Mouse (Mus musculus) ovary, postnatal 36 days (tissue): ENCODE data around the gene Rhoq.

Source experiments
- DNase-seq: peaks from one replicate; pipeline ENCODE4 v3.0.0; 2022; ENCODE audit warnings: low spot score, mixed read lengths

The Rhoq gene

GRCm38 (mm10) chr17:86963586-86963902, 662 bp downstream of the Rhoq start:
- DNase-seq, result no peak

- DNase-seq, result no peak
Measured at GRCm38 (mm10) chr17:86964041-86964440, 1.2 kb downstream of the Rhoq start.

- DNase-seq, result peak; percentile 60
Measured at GRCm38 (mm10) chr17:86964502-86964901, 1.6 kb downstream of the Rhoq start.

- DNase-seq, result no peak
Measured at GRCm38 (mm10) chr17:86965121-86965520, 2.2 kb downstream of the Rhoq start.

GRCm38 (mm10) chr17:86966040-86966439, 3.2 kb downstream of the Rhoq start:
- no peak for DNase-seq

- no peak for DNase-seq
Measured at GRCm38 (mm10) chr17:86967048-86967447, 4.2 kb downstream of the Rhoq start.

GRCm38 (mm10) chr17:86967536-86968525, 4.9 kb downstream of the Rhoq start:
- no peak for DNase-seq

- no peak for DNase-seq
Measured at GRCm38 (mm10) chr17:86968581-86968980, 5.7 kb downstream of the Rhoq start.

GRCm38 (mm10) chr17:86969582-86969981, 6.7 kb downstream of the Rhoq start:
- DNase-seq, result no peak

GRCm38 (mm10) chr17:86970026-86970750, 7.3 kb downstream of the Rhoq start:
- DNase-seq, result no peak

- DNase-seq, result no peak
Measured at GRCm38 (mm10) chr17:86971036-86971435, 8.2 kb downstream of the Rhoq start.

- no peak for DNase-seq
Measured at GRCm38 (mm10) chr17:86971860-86972259, 9.0 kb downstream of the Rhoq start.

GRCm38 (mm10) chr17:86973097-86973496, 10.2 kb downstream of the Rhoq start:
- no peak for DNase-seq

GRCm38 (mm10) chr17:86976387-86976786, 13.5 kb downstream of the Rhoq start:
- no peak for DNase-seq

- DNase-seq, result no peak
Measured at GRCm38 (mm10) chr17:86978496-86978895, 15.6 kb downstream of the Rhoq start.

GRCm38 (mm10) chr17:86981205-86981604, 18.3 kb downstream of the Rhoq start:
- no peak for DNase-seq

GRCm38 (mm10) chr17:86981701-86982100, 18.8 kb downstream of the Rhoq start:
- DNase-seq, result no peak

GRCm38 (mm10) chr17:86982497-86982896, 19.6 kb downstream of the Rhoq start:
- no peak for DNase-seq

GRCm38 (mm10) chr17:86986449-86987138, 23.7 kb downstream of the Rhoq start:
- no peak for DNase-seq

GRCm38 (mm10) chr17:86988161-86988560, 25.3 kb downstream of the Rhoq start:
- no peak for DNase-seq

- no peak for DNase-seq
Measured at GRCm38 (mm10) chr17:86988601-86989184, 25.8 kb downstream of the Rhoq start.

- DNase-seq, result no peak
Measured at GRCm38 (mm10) chr17:86991306-86991705, 28.4 kb downstream of the Rhoq start.
